Mouse (Mus musculus) layer of hippocampus, adult 18-20 months (tissue): Measurements from ENCODE around the gene Fyb. TPM values are rescaled to one million over a fixed set of nuclear protein-coding genes. Genes with fewer than 3 reads are reported as not detected.
A peak's percentile ranks its signal among the peaks of the same experiment; 100 is the strongest.
"Not testable (repeated sequence)": the region's sequence is repeated elsewhere in the genome, so short reads cannot be mapped to it uniquely, and the experiment has no call there.

Experiments
- DNase-seq, 2 experiments: peaks; one replicate each; pipeline ENCODE4 v3.0.0; 2022; ENCODE audit warnings: low spot score in 2 of 2
- total RNA-seq, 2 experiments: library from RNA; stranded (reverse); gene quantifications; 2 replicates each; pipeline ENCODE4 v1.2.3; 2021

Fyb gene
- total RNA-seq, 2 experiments from 2014 or later, result 4.2 to 6.4 TPM

DNA sequence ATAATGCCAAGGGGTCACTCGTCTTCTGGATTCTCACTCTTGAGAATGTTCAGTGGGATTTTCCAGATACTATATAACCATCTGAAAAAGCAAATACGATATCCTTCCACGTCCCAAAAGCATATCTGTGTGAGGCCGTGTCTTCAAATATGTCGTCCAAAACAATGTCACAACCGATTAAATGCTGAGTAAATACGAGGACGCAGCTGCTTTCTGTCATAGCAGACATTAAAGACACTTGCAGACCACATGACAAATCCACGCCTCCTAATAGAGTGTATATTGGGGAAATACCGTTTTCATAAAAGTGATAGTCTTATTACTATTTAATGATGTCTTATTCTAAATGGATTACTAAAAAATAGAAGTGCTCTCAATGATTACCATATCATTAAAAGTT, 38.0 kb downstream of the Fyb start:
- DNase-seq, result no peak

DNA sequence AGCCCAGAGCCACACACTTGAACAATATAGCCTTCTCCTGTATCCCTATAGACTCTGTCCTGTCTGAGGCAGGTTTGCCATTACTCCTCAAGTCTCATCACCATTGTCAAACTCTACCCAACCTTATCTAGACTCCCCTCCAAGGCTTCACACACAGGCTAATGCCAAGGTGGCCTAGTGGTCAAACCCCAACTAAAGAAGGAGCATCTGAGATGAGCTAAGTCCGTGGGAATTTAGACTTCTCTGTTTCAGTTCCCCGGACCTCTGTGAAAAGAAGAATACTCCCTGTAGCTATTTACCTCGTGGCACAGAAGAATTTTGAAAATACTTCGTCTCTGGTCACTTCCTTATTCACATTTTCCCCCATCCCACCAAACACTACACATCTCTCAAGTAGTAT, 39.5 kb downstream of the Fyb start:
- DNase-seq, result no peak

DNA sequence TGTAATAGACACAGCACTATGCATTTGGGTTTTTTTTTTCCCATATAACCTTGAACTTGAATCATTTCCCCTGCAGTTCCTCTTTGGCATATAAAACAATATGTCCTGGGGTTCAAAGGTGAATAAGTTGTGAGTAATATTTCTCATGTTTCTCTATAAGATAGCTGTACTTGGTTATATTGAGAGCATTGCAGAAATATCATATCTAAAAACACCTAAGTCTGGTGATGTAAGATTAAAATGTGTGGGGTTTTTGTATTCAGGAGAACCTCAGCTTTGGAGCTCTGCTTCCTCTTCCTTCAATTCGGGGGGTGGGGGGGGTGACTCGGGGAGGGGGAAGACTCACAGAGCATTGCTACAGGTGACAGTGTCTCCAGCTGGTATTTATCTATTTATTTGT, 40.0 kb downstream of the Fyb start:
- DNase-seq, result no peak

DNA sequence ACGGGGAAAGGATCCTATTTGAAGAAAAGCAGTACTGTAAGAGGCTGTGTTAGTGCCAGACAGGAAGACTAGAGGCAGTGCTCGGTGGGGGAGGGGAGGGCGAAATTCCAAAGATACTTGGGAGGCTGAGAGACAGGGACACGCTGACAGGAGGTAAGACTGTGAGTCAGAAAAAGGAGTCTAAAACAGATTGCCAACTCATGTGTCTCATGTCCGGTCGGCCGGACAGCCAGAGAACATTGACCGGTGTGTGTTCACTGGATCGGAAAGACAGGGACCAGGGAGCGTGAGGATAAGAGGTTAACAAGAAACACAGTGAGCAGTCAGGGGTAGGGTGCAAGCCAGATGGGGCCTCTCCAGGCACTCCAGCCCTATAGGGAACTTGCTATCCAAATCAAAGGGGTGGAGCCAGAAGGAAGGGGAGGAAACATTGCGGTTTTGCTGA, 42.3 kb downstream of the Fyb start:
- no peak for DNase-seq

DNA sequence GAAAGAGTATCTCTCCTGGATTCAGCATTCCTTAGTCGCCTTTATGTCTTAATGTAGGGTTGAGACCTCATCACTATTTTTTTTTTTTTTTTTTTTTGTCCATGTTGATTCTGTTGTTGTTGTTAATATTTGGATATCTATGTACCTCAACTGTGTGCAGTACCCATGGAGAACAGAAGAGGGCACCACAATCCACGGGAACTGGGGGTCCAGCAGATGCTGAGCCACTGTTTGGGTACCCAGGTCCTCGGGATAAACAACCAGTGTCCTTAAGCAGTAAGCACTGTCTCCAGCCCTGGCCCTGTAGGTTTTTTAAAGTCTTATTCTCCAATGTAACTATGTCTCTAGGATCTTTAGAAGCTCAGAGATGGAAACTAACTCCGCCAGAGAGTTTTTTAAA, 43.2 kb downstream of the Fyb start:
- no peak for DNase-seq

DNA sequence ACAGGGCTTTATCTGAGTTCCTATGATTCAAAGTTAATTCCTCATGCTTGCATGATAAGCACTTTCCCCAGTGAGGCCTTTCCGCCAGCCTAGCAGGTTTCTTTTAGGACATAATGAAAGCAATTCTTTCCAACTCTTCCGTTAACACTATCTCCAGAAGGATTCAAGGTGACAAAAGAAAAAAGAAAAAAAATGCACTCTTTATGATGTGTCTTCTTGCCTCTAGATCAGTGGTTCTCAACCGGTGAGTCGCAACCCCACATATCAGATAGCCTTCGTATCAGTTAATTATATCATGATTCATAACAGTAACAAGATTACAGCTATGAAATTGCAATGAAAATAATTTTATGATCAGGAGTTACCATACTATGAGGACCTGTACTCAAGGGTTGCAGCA, 45.3 kb downstream of the Fyb start:
- no peak for DNase-seq

DNA sequence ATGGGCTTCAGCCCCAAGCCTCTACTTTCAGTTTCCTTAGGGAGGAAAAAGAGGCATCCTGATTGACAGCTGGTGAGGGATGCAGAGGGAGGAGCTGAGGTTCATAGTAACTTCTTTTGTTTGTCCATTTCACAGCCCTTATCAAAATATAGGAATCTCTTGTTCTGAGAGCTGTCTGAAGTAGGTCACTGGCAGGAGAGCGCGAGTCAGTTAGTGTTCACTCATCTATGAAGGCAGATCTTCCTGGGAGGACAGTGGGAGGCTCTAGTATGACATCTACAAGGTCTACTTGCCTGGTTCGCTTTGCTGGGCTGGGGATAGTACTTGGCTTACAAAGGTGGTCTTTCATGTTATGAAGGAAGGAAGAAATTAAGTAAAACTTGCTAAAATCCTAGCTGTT, 46.0 kb downstream of the Fyb start:
- DNase-seq, result no peak

DNA sequence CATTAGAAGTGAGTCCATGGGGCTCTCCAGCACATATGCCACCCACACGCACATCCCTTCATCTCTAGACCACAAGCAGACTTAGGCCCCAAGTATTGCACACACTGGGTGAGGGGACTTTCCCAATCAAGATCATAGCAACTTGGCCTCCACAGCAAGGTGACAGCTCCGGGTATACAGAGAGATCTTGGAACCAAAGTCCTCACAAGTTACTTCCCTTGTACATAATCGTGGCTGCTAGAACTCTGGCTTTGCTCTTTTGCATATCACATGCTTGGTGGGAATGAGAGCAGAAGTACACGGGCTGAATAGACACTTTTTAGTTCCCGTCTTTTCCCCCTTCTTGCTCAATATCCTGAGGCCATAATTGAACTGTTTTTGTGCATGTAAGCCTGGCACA, 46.4 kb downstream of the Fyb start:
- no peak for DNase-seq

DNA sequence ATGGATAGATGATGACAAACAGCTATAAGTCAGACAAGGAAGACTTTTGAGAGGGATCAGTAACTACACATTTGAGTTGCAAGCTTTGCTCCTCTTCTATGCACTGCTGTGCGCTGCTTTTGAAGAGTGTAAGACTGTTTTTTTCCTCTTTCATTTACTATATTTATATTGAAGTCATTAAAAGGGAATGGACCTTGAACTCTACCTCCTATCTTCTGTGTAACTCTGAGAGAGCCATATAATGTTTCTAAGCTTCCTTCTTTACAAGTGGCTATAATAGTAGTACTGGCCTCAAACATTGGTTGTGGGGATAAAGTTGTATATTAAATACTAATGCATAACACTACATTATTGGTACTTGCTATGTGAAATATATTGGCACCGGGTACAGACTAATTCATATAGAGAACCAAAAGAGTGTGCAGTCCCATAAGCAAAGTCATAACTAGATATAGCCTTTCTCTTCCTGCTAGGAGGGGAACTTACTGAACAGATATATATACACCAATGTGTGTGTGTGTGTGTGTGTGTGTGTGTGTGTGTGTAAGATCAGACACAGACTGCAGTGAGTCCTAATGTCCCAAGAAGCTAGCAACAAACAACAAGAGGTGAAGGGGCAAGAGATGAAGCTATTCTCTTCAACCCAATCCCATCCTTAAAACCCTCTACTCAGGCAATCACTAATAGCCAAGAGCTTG, 47.7 kb downstream of the Fyb start:
- no peak for DNase-seq

DNA sequence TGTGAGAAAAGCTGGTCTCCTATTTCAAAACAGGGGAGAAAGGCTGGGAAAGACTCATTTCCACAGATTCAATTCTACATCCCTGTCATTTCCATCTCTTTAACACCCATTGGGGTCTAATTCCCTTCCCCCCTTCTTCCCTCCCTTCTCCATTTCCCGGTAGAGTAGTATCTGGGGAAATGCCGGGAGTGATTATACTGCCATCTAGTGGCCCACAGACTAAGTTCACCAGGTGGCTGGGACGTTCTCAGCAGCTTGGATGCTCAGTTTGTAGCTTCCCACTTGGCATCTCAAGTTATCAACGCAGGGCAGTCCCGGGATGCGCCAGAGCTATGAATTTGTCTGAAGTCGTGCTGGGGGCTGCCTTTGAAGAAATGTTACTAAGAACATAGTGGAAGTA, 48.2 kb downstream of the Fyb start:
- peak; percentile 44 to 85 for DNase-seq

DNA sequence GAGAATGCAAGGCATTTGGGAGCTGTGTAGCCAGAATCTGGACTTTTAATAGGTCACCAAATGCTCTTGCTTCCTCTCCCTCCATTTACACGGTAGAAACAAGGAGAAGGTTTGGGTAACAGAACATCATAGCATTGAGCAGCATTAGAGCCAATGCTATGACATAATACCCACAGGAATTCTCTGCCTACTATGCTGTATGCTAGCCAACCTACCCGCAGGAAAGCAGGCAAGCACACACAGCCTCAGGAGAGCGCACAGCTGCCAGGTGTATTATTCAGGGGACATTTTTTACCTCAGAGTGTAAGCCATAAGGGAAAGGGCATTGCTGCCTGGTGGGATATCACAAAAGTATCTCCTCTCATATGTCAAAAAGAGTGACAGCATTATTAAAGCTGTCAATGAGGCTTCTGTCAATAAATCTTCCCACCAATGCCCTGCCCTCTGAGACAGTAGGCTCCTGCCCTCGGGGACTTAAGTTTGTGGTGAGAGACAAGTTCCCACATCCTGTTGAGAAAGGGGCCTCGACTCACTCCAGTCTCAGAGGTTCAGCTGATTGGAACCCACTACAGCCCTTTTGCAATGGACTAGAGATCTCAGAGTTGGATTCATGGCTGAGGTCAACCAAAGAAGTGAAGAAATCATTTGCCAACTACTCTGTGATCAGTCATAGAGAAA, 51.8 kb downstream of the Fyb start:
- DNase-seq, result no peak

DNA sequence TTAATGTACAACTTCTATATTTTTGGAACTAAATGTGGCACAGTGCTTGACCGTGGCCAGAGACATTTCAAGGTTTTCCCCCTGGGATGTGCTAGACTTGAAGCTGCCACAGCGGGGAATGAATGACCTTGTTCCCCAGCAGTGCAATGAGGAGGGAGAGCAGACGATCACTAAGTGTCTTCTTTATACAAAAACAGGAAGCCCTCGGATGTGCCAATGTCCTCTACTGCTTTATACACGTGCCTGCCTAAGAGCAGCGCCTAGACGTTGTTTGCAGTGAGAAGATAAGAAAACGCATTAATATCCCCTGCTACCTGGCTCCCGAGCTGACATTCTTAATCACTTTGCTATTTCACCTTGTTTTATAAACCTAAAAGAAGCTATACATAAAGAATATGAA, 55.3 kb downstream of the Fyb start:
- no peak for DNase-seq

DNA sequence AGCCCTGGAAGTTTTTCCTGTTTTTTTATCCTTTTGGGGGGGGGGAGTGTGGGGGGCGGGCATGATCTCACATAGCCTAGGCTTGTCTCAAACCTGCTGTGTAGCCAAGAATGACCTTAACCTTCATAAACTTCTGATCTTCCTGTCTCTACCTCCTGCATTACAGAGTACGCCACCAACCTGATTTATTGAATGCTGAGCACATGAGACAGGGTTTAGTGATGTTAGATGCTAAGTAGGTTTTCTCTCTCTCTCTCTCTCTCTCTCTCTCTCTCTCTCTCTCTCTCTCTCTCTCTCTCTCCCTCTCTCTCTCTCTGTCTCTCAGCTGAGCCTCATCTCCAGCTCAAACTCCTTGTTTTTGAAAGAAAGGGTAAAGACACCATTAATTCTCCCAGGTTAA, 56.0 kb downstream of the Fyb start:
- no peak for DNase-seq

DNA sequence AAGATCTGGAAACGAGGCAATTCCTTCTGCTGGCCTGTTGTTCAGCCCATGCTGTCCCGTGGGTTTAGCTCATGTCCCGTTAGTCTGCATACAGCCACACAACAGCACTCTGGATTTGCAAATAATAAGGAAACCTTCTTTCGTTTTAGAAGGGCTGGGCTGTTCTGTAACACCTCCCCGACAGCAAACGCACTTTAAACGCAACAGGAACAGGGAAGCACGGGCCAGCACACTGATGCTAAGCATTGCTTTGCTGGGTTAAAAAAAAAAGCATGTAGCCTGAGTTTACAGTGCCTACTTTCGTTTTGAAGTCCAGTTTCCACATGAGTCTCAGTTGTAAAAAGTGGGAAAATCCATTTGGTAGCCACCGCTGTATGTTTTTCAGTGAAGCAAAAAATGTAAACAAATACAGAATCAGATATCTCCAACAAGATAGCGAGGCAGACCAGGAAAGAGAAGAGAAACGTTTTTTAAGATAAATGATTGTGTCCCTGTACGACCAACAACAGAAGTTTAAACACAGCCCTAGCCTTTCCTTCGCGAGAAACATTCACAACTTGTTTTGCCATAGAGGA, 56.6 kb downstream of the Fyb start:
- DNase-seq, result no peak

DNA sequence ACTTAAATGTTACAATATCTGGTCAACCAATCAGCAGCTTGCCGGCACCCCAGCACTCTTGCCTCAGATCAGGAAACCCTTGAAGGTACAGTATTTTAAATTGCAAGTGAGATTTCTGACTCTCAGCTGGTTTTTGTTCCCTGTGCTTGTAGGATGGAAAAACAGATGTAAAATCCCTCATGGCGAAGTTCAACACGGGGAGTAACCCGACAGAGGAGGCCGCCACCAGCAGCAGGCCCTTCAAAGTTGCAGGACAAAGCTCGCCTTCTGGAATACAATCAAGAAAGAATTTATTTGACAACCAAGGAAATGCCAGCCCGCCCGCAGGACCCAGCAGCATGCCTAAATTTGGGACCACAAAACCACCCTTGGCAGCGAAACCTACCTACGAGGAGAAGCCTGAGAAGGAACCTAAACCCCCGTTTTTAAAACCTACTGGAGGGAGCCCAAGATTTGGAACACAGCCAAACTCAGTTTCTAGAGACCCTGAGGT, 57.2 kb downstream of the Fyb start:
- no peak for DNase-seq

DNA sequence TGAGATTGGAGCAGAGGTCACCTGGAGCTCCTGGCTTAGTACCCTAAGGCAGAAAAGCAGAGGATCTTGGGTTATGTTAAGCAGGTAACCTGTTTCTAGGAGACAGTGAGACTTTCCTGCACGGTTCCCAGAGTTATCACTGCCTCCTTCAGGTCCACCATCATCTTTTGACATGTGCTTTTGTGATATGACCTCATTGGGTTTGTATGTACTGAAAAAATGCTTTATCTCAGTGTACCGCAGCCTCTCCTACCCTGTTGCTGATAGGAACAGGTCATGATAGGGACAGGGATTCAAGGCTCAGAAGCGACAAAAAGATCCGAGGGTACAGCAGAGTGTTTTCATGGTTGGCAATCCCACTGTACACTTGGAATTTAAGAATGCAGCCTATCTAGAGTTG, 62.0 kb downstream of the Fyb start:
- DNase-seq, result no peak

DNA sequence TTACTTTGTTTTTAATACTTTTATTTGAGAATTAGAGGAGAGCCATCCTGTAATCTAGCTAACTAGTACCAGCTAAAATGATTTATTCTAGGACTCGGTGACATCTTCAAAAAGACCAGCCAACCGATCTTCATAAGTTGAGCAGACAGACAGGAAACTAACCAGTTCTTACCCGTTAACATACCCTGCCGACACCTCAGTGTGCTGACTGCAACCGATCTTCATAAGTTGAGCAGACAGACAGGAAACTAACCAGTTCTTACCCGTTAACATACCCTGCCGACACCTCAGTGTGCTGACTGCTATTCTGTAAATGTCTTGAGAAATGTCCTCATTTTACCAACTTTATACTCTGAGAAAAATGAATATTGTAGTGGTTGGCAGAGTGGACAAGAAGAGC, 63.7 kb downstream of the Fyb start:
- DNase-seq, result not testable (repeated sequence)

DNA sequence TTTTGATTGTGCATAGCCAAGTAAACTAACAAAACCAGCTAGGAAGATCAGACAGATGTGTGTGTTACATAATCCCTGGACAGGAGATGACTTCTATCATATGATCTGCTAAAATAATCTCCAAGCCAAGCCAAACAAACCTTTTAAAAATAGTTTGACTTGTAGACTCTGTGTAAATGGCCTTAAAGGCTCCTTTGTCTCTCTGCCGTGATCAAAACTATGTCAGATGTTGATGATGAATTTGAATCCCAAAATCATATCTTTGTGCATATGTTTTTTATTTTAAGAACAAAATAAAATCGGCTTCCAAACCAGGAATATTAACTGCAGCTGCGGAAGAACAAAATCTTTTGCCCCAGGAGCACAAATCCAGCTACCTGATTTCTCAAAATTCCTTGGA, 64.9 kb downstream of the Fyb start:
- no peak for DNase-seq

DNA sequence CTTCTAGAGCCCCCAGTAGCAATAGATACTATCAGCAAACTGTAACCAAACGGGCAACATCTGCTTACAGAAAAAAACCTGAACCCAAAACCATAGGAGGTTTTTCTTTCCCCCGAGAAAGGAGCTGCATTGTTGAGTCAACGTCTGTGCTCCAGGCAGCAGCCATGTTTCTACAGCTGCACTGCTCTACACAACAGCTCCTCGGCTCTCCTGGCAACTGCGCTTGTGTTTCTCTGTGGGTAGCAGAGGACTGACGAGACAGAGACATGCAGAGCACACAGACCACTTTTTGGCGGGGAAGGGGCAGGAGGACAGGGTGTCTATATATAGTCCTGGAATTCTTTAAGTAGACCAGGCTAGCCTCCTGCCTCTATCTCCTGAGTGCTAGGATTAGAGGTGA, 65.5 kb downstream of the Fyb start:
- no peak for DNase-seq

DNA sequence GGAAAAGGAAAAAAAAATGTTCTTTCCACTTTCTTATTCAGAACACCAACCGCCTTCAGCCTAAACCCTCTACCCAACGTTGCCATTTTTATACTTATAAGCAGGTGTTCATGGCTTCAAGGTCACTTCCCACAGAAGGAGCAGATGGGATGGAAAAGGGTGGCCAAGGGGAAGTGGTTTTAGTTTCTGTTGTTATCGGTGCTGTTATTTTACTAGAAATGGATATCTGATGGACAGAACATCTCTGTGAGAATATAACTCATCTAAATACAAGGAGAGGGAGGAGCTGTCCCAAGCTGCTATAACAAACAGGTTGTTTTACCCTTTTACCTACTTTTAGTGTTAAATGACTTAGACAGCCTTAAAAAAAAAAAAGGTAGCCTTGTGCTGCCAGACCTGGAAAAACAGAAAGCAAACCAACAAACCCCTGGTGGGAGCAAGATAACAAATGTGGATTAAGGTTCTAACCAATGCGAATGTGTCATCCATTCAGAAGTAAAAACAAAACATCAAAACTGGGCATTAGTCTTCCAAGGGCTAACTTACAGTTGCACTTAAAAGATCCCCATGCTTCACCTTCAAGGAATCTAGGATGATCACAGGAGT, 68.3 kb downstream of the Fyb start:
- no peak for DNase-seq

DNA sequence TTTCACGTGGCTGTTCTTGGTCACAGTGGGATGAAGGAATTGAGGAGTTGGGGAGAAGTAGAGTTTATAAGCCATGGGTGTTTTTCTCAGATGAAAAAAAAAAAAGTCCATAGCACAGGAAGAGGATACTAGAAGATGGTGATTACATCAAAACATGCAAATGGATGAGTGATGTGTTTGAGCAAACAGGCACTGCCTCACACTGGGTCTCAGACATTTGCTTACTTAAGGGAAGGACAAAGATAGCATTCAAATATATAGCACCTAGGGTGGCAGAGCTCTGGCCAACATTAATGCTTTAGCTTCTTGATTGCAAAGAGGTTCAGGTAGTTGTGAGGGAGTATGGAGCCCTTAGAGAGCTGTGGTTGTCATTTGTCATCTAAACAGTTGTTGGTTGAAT, 68.9 kb downstream of the Fyb start:
- DNase-seq, result no peak

DNA sequence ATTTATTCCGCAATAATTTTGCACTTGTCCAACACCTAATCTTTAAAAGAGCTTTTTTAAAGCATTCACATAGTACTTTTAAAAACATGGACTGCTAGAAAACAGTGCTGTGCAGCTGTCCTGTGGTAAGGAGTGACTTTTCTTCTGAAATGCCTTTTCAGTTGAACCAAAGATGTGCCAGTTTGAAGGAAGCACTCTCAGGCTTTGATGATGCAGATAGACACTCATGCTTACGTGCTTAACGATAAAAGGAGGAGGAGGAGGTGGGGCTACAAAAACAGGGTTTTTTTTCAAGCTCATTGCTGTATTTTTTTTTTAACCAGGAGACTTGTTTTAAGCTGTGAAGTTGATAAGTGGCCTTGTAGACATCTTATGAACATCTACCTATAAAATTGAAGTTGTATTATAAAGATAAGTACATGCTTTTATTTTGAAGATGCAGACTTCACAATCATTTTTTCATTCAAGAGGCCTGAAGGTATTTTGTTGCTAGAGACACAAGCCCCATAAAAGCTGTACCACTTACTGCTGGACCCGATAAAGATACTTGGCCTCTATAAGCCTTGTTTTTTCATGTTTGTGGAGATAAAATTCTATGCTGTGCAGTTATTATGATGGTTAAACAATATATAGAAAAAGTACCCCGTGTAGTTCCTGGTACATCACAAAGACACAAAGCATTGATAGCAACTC, 70.1 kb downstream of the Fyb start:
- DNase-seq, result no peak
